Mouse (Mus musculus): ENCODE data around the gene Ly75. TPM values are rescaled to one million over a fixed set of nuclear protein-coding genes. Genes with fewer than 3 reads are reported as not detected.

Ly75 gene
- 1.1 and 5.3 TPM in 2 replicates for polyA plus RNA-seq (2015; fragmentation: Nextera tagmentation; extraction: Ambion mirVana)

GRCm38 (mm10) chr2:60382858-60383669 lies at the start of gene Ly75:
TSS of gene Ly75 (minus strand) at chr2:60383303.
- Histone ChIP-seq H3K27me3 (replicated peaks) (peaks cover 10% of the 10 kb centered on the region; the same call in 1 of the 2 replicates), H3K9ac (replicated peaks) (peak within 1 kb of the TSS; percentile 30), H3K27ac (replicated peaks) (no peak within 1 kb of the TSS), H3K36me3 (no peaks in the 10 kb centered on the region), H3K4me3 (replicated peaks) (peak within 1 kb of the TSS; percentile 60), H3K4me1 (peaks cover 10% of the 10 kb centered on the region), H3K4me2 (peak within 1 kb of the TSS; percentile 89), H3K9me3 (replicated peaks) (no peaks in the 10 kb centered on the region)
- under 1% methylated on average over 46 of the region's 46 CpGs for WGBS
- ATAC-seq (ENCODE audit: low FRiP score): peak; percentile 97

- 71% methylated on average over 8 of the region's 8 CpGs for WGBS
- no peaks in the 10 kb centered on the region for H3K9me3 ChIP-seq (replicated peaks)
- H3K27me3 ChIP-seq (replicated peaks): no peaks in the 10 kb centered on the region
- no peaks in the 10 kb centered on the region for H3K36me3 ChIP-seq
- no peak overlapping the region for H3K9ac ChIP-seq (replicated peaks)
- no peak overlapping the region for H3K4me2 ChIP-seq
- no peak for ATAC-seq (ENCODE audit: low FRiP score)
- H3K4me3 ChIP-seq (replicated peaks): no peak overlapping the region
- H3K27ac ChIP-seq (replicated peaks): no peak overlapping the region
- no peaks in the 10 kb centered on the region for H3K4me1 ChIP-seq
Measured at GRCm38 (mm10) chr2:60430315-60431021, 47.4 kb upstream of the Ly75 start.

GRCm38 (mm10) chr2:60418075-60418474 lies 35.0 kb upstream of the Ly75 start:
- 0 out of 2 replicates have a peak, but pooled peaks have one; percentile 47 for ATAC-seq (ENCODE audit: low FRiP score)
- WGBS: 5% methylated on average over 6 of the region's 6 CpGs
- H3K4me2 ChIP-seq: no peak overlapping the region
- no peaks in the 10 kb centered on the region for H3K9me3 ChIP-seq (replicated peaks)
- H3K27me3 ChIP-seq (replicated peaks): no peaks in the 10 kb centered on the region
- H3K9ac ChIP-seq (replicated peaks): no peak overlapping the region
- H3K4me1 ChIP-seq: no peaks in the 10 kb centered on the region
- H3K4me3 ChIP-seq (replicated peaks): no peak overlapping the region
- H3K27ac ChIP-seq (replicated peaks): no peak overlapping the region
- no peaks in the 10 kb centered on the region for H3K36me3 ChIP-seq

- H3K27ac ChIP-seq (replicated peaks): no peak overlapping the region
- no peak for ATAC-seq (ENCODE audit: low FRiP score)
- H3K4me3 ChIP-seq (replicated peaks): no peak overlapping the region
- H3K9ac ChIP-seq (replicated peaks): no peak overlapping the region
- H3K27me3 ChIP-seq (replicated peaks): no peaks in the 10 kb centered on the region
- H3K4me2 ChIP-seq: no peak overlapping the region
- H3K4me1 ChIP-seq: no peaks in the 10 kb centered on the region
- 49% methylated on average over 8 of the region's 8 CpGs for WGBS
- no peaks in the 10 kb centered on the region for H3K9me3 ChIP-seq (replicated peaks)
- H3K36me3 ChIP-seq: no peaks in the 10 kb centered on the region
Measured at GRCm38 (mm10) chr2:60414334-60414733, 31.2 kb upstream of the Ly75 start.

- no peak overlapping the region for H3K27ac ChIP-seq (replicated peaks)
- H3K9me3 ChIP-seq (replicated peaks): no peaks in the 10 kb centered on the region
- no peak overlapping the region for H3K4me2 ChIP-seq
- 88% methylated on average over 18 of the region's 18 CpGs for WGBS
- no peak for ATAC-seq (ENCODE audit: low FRiP score)
- H3K9ac ChIP-seq (replicated peaks): no peak overlapping the region
- H3K4me3 ChIP-seq (replicated peaks): no peak overlapping the region
- no peaks in the 10 kb centered on the region for H3K27me3 ChIP-seq (replicated peaks)
- H3K4me1 ChIP-seq: no peaks in the 10 kb centered on the region
- H3K36me3 ChIP-seq: no peaks in the 10 kb centered on the region
Measured at GRCm38 (mm10) chr2:60413006-60413650, 30.0 kb upstream of the Ly75 start.

- Histone ChIP-seq H3K36me3 (no peaks in the 10 kb centered on the region), H3K9ac (replicated peaks) (no peak overlapping the region), H3K4me2 (no peak overlapping the region), H3K9me3 (replicated peaks) (no peaks in the 10 kb centered on the region), H3K4me1 (no peaks in the 10 kb centered on the region), H3K4me3 (replicated peaks) (no peak overlapping the region), H3K27ac (replicated peaks) (no peak overlapping the region), H3K27me3 (replicated peaks) (no peaks in the 10 kb centered on the region)
- WGBS: 90% methylated on average over 7 of the region's 7 CpGs
- no peak for ATAC-seq (ENCODE audit: low FRiP score)
Measured at GRCm38 (mm10) chr2:60411181-60411580, 28.1 kb upstream of the Ly75 start.

GRCm38 (mm10) chr2:60409989-60410763 lies 27.1 kb upstream of the Ly75 start:
- Histone ChIP-seq H3K4me2 (no peak overlapping the region), H3K4me1 (no peaks in the 10 kb centered on the region), H3K36me3 (no peaks in the 10 kb centered on the region), H3K9ac (replicated peaks) (no peak overlapping the region), H3K27ac (replicated peaks) (no peak overlapping the region), H3K4me3 (replicated peaks) (no peak overlapping the region), H3K9me3 (replicated peaks) (no peaks in the 10 kb centered on the region), H3K27me3 (replicated peaks) (no peaks in the 10 kb centered on the region)
- WGBS: 82% methylated on average over 11 of the region's 11 CpGs
- ATAC-seq (ENCODE audit: low FRiP score): no peak

GRCm38 (mm10) chr2:60409194-60409593 lies 26.1 kb upstream of the Ly75 start:
- Histone ChIP-seq H3K27me3 (replicated peaks) (no peaks in the 10 kb centered on the region), H3K36me3 (no peaks in the 10 kb centered on the region), H3K4me3 (replicated peaks) (no peak overlapping the region), H3K4me1 (no peaks in the 10 kb centered on the region), H3K9me3 (replicated peaks) (no peaks in the 10 kb centered on the region), H3K27ac (replicated peaks) (no peak overlapping the region), H3K4me2 (no peak overlapping the region), H3K9ac (replicated peaks) (no peak overlapping the region)
- ATAC-seq (ENCODE audit: low FRiP score): no peak
- 47% methylated on average over 6 of the region's 6 CpGs for WGBS

- Histone ChIP-seq H3K4me1 (no peaks in the 10 kb centered on the region), H3K9me3 (replicated peaks) (no peaks in the 10 kb centered on the region), H3K9ac (replicated peaks) (no peak overlapping the region), H3K27ac (replicated peaks) (no peak overlapping the region), H3K27me3 (replicated peaks) (no peaks in the 10 kb centered on the region), H3K4me2 (no peak overlapping the region), H3K36me3 (no peaks in the 10 kb centered on the region), H3K4me3 (replicated peaks) (no peak overlapping the region)
- ATAC-seq (ENCODE audit: low FRiP score): no peak
- WGBS: 90% methylated on average over 2 of the region's 2 CpGs
Measured at GRCm38 (mm10) chr2:60407387-60407786, 24.3 kb upstream of the Ly75 start.

- Histone ChIP-seq H3K9me3 (replicated peaks) (no peaks in the 10 kb centered on the region), H3K9ac (replicated peaks) (no peak overlapping the region), H3K4me1 (no peaks in the 10 kb centered on the region), H3K27ac (replicated peaks) (no peak overlapping the region), H3K4me3 (replicated peaks) (no peak overlapping the region), H3K36me3 (no peaks in the 10 kb centered on the region), H3K4me2 (no peak overlapping the region), H3K27me3 (replicated peaks) (no peaks in the 10 kb centered on the region)
- no peak for ATAC-seq (ENCODE audit: low FRiP score)
- WGBS: 89% methylated on average over 5 of the region's 5 CpGs
Measured at GRCm38 (mm10) chr2:60405431-60405830, 22.3 kb upstream of the Ly75 start.

GRCm38 (mm10) chr2:60404763-60405162 lies 21.7 kb upstream of the Ly75 start:
- WGBS: 92% methylated on average over 7 of the region's 7 CpGs
- no peak overlapping the region for H3K4me2 ChIP-seq
- no peak for ATAC-seq (ENCODE audit: low FRiP score)
- H3K27me3 ChIP-seq (replicated peaks): no peaks in the 10 kb centered on the region
- H3K9me3 ChIP-seq (replicated peaks): no peaks in the 10 kb centered on the region
- no peaks in the 10 kb centered on the region for H3K36me3 ChIP-seq
- no peak overlapping the region for H3K4me3 ChIP-seq (replicated peaks)
- H3K9ac ChIP-seq (replicated peaks): no peak overlapping the region
- no peaks in the 10 kb centered on the region for H3K4me1 ChIP-seq
- no peak overlapping the region for H3K27ac ChIP-seq (replicated peaks)

Measured in neural tube, embryonic 15.5 days (tissue).